Mouse (Mus musculus) adipocyte (in vitro differentiated cells): ENCODE results near the gene Exoc2.

Source experiments
- DNase-seq: peaks from one replicate; pipeline ENCODE4 v3.0.0-alpha.2; 2016; ENCODE audit warnings: low spot score

Gene Exoc2

DNA sequence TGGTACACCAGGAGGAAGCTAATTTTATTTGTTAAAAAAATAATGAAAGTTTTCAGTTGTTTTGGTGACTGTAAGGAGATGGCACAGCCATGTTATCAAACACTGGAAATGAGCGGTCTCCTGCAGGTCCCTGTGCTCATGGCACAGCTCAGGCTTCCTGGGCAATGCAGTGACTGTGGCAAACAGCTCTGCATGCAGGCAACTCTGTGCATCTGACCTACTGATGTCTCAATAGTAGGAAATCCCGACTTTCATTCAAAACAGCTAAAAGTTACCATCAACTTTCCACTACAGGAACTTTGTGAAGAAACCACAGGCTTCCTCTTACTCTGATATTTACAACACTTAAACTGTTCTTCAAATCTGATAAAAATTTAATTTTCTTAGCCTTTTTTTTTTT lies 154.0 kb downstream of the Exoc2 start:
- no peak for DNase-seq

DNA sequence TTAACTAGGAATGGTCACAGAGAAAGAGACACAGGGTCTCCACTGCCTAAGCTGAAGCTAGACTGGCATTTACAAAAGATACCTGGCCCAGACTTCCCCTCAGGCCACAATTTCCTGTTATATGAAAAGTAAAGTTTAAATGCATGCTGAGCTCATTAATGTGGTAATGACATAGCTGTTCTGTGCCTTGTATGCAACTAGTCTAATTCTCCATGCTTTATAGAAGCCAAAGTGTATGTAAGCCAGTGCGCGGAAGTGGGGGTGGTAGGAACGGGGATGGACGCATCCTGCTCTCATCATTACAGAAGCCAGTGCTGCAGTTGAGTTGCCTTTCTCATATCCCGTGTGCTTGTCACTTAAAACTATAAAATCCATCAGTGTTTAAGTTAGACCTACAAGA lies 156.5 kb downstream of the Exoc2 start:
- DNase-seq, result no peak

DNA sequence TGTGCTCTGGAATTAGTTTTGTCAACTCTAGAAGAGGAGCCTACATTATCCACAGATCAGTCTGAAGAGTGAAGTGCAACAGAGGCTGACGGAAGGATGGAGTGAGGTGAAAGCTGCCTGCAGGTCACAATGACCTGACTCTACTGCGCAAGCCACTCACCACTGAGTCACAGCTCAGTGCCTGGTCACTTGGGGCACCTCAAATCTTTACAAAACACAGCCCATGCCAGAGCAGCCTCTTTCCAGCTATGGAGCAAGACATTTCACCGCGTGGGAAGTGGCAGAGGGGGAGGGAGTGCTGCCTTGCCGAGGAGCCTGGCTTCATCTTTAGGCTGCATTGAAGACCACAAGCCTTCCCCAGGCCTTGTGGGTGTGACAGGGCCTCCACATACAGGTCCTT lies 159.6 kb downstream of the Exoc2 start:
- no peak for DNase-seq

DNA sequence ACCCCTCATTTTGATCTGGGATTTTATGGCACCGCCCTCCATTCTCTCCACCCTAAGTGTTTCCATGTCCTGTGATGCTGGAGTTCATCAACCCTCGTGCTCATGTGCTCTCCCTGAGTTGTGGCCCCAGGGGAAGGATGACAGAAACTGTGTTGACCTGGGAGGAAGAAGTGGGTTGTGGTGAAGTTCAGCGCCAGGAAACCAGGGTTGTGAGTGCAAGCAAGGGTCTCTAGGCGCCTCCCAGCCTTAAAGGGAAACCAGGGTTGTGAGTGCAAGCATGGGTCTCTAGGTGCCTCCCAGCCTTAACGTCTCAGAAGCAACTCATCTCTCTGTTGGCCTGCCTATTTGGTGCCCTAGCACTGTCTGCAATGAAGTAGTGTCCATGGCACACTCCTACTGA lies 160.4 kb downstream of the Exoc2 start:
- no peak for DNase-seq

DNA sequence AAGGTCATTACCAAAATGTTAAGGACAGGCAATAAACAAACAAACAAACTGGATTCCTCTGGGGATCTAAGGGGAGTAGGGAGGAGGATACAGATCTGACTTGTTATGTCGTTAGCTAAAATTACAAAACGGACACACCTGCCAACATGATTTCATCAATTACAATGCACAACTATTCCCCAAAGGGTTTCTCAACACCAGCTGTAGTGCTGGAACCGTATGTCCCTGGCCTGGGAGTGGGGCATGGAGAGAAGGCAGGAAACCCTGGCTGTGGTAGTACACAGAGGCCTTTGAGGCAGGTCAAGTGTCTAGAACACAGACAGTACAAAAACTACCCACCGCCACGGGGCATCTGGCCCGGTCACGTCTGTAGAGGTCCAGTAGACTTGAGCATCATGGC lies 164.7 kb downstream of the Exoc2 start:
- DNase-seq, result peak; percentile 70

DNA sequence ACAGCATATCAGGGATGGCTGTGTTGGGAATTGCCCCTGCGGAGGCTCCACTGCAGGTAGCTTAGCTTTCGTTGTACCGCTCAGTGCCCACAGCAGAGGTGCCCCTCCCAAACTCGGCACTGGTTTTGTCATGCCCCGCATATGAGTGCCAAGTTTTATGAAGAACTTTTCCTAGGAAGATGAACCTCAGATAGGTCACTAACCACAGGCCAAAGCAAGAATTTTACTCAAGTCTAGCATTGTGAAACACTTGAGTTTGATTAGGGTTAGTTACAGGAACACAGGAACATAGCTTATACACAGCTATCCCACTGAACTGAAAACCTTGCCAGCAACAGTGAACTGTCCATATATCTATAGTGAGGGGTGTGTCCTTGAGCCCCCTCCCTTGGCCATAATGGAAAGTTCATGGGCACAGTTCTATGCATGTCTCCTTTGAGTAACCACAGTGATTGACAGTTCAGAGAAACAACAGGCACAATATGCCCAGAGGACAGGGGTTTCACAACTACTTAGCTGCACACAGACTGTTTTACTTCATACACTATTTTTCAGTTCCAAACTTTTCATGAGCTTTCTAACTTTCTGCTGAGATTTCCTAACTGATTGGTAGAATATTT lies 171.4 kb downstream of the Exoc2 start:
- DNase-seq, result peak; percentile 68

DNA sequence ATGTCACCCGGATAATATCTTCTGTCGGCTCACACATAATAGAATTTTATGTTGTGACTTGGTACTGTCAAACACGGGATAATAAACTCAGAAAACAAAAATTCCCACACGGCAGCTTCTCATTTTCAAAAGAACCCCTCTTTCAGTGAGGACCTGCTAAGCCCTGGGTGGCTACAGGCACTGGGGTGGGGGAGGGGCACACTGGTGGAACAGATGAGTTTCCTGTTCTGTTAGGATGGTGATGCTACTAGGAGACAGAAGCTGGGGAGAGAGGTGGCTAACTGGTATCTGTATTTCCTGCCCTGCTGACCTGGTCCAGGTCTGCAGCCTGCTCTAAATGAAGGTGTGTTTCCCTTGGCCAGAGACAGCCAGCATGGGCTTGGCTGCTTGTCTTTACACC lies 172.0 kb downstream of the Exoc2 start:
- DNase-seq, result no peak

DNA sequence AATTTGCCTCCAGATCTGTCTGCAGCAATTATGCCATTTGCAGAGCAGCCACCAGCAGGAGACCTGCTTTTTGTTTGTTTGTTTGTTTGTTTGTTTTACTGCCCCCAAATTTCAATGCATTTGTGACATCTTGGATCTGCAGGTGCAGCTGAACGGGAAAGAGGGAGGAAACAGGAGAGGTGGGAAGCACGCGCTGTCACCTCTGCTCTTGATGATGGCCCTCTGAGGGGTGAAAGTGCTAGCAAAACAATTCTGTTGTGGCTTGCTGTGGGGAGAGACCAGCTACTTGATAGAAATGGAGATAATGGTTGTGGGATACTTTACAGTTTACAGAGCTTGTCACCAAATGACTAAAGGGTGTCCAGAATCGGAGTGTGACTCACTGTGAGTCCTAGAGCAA lies 177.9 kb downstream of the Exoc2 start:
- no peak for DNase-seq

DNA sequence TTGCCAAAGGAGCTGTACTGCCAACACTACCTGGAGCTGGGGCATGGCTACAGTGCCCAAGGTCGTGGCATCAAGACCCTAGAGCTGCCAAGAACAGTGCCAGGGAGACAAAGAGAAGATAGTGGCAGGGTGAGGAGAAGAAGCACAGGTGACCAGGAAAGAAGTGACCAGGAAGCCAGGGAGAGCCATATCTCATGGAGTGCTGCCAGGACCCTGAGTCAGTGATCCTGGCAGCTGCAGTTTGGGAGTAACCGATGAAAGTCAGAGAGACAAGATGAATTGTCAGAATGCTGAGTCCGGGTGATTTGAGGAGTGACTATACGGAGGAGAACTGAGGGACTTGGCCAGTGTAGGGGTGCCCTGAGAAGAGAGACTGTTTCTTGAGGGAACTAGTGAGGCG lies 180.3 kb downstream of the Exoc2 start:
- DNase-seq, result no peak

DNA sequence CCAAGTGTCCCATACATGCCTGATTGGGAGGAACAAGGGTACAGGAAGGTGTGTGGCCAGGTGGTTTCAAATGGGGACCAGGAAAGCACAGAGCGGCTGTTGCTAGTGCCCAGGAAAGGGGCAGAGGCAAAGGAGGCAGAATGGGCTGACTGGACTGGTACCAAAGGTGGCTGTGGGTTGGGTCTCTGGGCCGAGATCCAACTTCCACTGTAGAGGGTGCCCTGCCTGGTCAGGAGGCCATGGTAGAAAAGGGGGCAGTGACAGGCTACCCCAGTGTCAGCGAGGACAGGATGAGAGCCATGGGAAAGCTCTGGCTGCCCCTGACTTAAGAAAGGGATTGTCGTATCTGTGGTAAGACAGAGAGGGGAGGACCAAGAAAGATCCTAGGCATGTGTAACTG lies 180.7 kb downstream of the Exoc2 start:
- DNase-seq, result no peak

DNA sequence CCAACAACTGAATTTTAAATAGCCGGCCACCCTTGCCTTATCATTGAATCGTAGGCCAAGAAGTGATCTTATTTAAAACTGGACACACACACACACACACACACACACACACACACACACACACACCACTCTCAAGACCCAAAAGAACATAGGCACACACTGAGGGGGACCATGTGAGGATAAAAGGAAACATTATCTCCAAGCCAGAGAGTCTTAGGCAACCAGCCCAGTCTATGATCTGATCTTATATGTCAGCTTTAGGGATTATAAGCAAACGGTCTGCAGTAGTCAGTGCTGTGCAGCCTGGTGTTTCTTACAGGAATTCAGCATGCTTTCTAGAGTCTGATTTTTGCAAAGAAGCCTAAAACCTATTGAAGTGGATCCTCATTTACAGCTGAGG lies 181.2 kb downstream of the Exoc2 start:
- DNase-seq, result no peak

DNA sequence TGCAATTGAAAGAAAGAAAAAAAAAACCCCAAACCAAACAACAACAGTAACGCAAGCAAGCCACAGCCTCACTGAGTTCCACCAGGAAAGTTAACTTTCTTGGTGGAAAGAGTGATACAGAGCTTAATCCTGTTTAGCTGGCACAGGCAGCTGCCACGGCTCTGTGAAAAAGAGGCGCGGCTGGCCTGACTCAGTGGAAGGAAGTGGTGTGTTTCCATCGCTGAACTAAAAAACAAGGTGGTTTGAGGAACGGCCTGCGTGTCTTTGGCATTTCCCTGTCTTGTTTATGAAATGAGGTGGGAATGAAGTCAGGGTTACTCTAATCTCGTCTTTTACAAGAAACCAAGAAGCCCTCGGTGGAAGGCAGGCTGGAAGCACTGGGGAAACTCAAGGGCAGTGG lies 181.6 kb downstream of the Exoc2 start:
- DNase-seq, result no peak

DNA sequence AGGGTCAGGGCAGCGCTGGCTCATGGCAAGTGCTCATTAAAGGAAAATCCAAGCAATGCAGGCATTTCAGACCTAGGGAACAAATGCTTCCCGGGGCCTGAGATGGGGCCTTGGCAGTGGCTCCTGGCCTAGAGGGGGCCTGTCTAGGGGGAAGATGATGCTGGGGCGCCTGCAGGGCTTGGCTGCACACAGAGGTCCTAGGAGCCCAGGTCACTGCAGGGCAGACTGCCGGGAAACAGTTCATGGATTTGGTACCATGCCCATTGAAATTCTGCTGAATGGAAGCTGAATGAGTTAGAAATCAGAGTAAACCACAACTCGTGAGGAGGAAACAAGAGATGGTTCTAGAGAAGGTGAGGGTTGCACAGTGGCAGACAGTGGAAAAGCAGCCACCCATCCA lies 183.9 kb downstream of the Exoc2 start:
- DNase-seq, result peak; percentile 64

DNA sequence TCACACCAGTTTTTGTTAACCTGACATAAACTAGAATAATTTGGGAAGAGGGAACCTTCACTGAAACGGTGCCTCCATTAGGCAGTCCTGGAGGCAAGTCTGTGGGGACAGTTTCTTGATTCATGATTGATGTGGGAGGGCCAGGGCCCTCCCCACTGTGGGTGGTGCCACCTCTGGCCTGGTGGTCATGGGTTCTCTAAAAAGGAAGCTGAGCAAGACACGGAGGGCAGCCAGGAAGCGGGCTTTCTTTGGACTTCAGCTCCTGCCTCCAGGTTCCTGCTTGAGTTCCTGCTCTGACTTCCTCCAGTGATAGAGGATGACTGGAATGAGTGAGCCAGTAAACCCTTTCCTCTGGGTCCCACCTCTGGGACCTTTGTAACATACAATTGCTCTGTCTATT lies 185.5 kb downstream of the Exoc2 start:
- DNase-seq, result no peak

DNA sequence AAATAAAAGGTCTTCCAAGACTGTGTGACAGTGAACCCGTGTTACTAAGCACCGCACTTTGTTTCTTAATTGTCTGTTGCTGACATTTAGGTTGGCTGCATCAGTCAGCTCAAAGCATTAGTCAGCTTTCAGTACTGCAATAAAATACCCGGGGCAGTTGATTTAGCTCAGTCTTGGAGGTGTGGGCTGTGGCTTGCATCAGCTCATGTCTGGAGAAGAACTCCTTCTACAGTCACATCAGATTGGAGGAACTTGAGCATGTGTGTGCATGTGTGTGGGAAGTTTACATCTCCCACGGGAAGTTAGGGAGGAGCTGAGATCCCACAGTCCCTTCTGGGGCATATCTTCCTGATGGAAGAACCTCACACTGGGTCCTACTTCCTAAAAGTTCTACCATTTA lies 185.9 kb downstream of the Exoc2 start:
- no peak for DNase-seq

DNA sequence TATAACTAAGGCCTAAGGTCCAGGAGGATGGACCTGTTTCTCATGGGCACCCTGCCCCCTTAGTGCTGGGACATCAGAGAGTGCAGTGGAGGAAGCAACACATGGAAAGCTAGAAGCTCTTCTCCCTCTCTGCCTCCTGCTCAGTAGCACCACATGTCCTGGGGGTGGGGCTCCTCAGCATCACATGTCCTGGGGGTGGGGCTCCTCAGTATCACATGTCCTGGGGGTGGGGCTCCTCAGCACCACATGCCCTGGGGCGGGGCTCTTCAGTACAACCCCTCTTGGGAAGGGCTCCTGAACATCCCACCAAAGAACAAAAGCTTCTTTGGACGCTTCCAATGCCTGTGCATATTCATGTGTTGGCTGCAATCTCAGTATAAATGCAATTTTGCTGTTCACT lies 186.3 kb downstream of the Exoc2 start:
- no peak for DNase-seq

DNA sequence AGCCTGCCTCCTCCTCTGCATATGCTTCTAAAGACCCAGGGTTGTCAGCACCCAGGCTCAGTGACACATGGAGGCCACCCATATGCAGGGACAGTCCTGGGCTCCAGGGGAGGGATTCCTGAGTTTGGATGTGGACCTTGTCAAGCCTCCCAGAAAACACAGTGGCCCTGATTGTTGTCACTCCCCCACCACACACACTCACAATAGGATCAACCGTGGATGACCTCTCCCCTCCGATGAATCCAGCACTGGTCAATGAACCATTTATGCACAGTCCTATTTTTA lies 186.9 kb downstream of the Exoc2 start:
- no peak for DNase-seq

DNA sequence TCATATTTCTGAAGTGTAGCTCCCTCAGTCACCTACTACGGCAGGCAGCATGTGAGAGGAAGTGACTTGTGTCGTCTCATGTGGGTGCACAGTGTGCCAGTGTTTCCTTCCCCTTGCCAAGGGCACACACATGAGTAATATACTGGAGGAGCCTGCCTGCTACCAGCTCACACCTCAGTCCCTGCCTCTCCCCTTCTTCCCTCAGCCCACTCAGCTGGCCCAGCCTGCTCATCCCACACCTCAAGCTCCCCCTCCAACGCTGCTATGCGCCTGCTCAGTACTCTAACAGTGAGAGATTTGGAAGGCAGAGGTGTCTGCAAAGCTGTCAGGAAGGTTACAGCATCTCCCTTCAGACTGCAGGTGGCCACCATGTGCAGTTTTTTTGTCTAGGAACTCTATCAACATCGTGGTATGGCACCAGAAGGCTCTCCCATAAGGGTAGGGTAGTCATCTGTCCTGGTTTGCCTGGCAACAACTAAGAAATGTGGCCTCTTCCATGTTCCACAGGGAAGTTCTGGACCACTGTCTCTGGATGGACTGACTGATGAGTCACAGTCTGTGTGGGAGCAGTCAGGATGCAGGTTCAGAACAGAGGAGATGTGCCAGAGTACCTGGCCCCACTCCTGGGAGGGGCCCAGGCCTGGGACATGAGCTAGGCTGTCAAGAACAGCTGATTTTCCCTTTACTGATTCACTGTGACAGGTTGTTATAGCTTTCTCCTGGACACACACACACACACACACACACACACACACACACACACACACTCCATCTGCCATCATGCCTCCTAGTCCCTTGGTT lies 187.5 kb downstream of the Exoc2 start:
- no peak for DNase-seq

DNA sequence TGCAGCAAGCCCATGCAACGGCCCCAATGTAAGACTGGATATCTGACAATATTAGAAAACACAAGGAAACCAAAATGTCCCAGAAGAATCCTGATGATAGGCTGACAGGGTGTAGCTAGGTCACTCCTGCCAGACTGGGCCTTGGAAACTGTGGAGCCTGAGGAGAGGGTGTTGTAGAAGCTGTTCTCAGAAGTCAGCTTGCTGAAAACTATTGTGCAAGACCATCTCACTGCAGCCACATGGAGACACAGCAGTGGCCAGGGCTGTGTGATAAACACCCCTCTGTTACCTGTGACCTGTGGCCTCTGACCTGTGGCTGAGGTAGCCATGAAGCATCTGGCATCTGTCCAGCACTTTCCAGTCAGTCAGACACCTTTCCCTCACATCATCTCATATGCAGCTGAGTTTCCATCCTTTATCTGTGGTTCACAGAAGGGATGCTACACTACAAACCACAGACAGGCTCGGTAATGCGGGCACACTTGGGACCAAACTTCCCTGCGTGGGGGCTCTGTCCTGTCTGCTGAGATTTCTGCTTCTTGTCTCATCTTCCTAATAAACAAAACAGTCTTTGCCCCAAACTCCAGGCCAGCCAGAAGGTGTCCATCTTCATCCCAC lies 188.4 kb downstream of the Exoc2 start:
- peak; percentile 29 for DNase-seq

DNA sequence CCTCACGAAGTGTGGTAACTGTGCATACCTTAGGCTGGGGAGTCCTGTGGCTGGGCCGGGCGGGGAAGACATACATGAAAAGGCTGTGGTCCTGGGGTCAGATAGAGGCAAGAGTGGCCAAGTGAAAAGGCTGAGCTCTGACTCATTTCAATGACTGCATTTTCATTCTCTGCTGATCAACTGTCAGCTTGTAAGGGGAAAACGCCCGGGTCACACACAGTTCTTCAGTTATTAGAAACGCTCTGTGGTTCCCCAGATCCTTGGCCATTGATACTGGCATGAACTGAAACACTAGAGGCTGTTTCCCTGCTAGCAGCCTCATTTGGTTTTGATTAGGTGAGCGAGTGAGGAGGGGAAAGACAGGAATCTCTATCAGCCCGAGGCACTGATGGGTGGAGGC lies 191.5 kb downstream of the Exoc2 start:
- peak; percentile 10 for DNase-seq

DNA sequence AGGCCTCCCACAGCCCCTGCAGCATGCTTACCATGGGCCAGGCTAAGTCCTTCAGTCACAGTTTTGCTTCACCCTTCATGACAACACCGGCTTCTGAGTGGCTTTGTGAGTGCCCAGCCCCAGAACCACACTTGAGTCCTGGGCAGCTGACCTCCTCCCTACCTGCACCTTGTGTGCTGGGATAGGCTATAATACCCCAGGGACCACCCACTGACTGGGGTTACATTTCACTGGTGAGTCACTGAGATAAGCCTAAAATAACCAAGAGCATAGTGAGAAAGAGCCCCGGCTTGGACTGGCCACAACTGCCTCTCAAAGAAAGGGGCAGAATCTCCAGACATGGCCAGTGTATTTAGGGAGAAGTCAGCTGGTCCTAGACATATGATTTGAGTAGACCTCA lies 192.0 kb downstream of the Exoc2 start:
- DNase-seq, result peak; percentile 35

DNA sequence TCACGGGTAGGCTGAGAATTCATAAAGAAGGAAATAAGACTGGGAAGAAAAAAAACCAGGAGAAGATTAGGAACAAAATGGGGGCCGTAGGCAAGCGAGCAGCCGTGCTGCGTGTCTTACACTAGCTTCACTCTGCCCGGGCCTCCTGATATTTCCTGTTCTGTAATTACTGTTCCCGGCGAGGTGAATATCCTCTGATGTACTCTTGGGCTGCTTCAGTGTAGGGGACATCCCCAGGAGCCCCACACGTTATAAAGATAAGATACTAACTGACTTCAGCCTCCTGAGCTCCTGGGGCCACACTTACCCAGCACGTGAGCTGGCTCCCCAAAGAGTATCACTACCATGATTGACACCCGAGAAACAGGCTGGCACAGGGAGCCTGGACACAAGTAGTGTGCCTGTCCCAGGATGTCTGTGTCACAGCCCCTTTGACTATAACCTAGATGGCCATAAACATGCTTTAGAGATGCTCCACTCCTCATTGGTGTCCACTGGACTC lies 196.2 kb downstream of the Exoc2 start:
- no peak for DNase-seq

DNA sequence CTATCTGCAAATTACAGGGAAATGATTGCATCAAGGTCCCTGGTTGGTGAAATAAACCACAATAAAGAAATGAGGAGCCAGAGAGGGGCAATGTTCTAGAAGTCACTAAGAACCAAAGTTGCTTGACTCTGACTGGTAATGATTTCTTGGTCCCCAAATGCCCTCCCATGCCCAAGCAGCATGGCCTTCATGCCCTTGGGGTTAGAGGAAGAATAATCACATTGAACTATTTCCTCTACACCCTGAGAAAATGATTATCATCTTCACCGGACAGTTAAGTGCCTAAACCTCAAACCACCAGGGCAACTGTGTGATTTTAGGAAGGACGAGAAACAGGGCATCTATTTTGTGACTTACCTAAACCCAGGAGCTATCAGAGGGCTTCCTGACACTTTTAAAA lies 197.9 kb downstream of the Exoc2 start:
- DNase-seq, result no peak
